Mouse (Mus musculus) heart, embryonic 13.5 days (tissue): ENCODE measurements around the gene Gm49369. TPM values are rescaled to one million over a fixed set of nuclear protein-coding genes. Genes with fewer than 3 reads are reported as not detected.
A peak's percentile ranks its signal among the peaks of the same experiment; 100 is the strongest.
"Not testable (repeated sequence)": the region's sequence is repeated elsewhere in the genome, so short reads cannot be mapped to it uniquely, and the experiment has no call there.

Experiments
- ATAC-seq: fragments of 200-750 bp; cut with Nextera tagmentation; 2 replicates; pipeline ENCODE4 v1.8.0; 2017; ENCODE audit warnings: moderate TSS enrichment; ENCODE audit not compliant: insufficient number of reproducible peaks, low FRiP score, low TSS enrichment; ENCODE audit errors: extremely low read depth
- H3K27ac ChIP-seq: fragments of 300-500 bp; sonication (generic); replicated peaks from 2 replicates; pipeline ENCODE4 v1.5.1; 2015; ENCODE audit warnings: moderate library complexity, mild to moderate bottlenecking, inconsistent platforms
- H3K27me3 ChIP-seq: fragments of 300-500 bp; sonication (generic); replicated peaks from 2 replicates; pipeline ENCODE4 v1.6.1; 2015; ENCODE audit warnings: mild to moderate bottlenecking, inconsistent platforms
- H3K36me3 ChIP-seq: fragments of 300-500 bp; sonication (generic); 2 replicates; pipeline ENCODE4 v1.6.1; 2015; ENCODE audit warnings: mild to moderate bottlenecking, inconsistent platforms
- H3K4me1 ChIP-seq: fragments of 300-500 bp; sonication (generic); 2 replicates; pipeline ENCODE4 v1.6.1; 2015; ENCODE audit warnings: inconsistent platforms
- H3K4me2 ChIP-seq: fragments of 300-500 bp; sonication (generic); 2 replicates; pipeline ENCODE4 v1.6.1; 2015; ENCODE audit warnings: inconsistent platforms, mild to moderate bottlenecking, moderate library complexity
- H3K4me3 ChIP-seq: fragments of 300-500 bp; sonication (generic); 2 replicates; pipeline ENCODE4 v1.5.1; 2015; ENCODE audit warnings: moderate library complexity, mild to moderate bottlenecking, inconsistent platforms
- H3K9ac ChIP-seq: fragments of 300-500 bp; sonication (generic); 2 replicates; pipeline ENCODE4 v1.6.1; 2015; ENCODE audit warnings: inconsistent platforms, mild to moderate bottlenecking, moderate library complexity
- H3K9me3 ChIP-seq: fragments of 300-500 bp; sonication (generic); 2 replicates; pipeline ENCODE4 v1.6.1; 2016; ENCODE audit warnings: inconsistent platforms
- WGBS: fragments of 180-500 bp; shearing (Covaris S2); methylation state at CpG from one replicate; pipeline ENCODE4 v1.1.7; 2015; ENCODE audit warnings: mixed read lengths; 5-methylcytosine and 5-hydroxymethylcytosine counted together
- polyA plus RNA-seq: library from polyadenylated mRNA; unstranded; fragments of >200 nt; fragmentation: Nextera tagmentation; extraction: Ambion mirVana; gene quantifications from 2 replicates; pipeline ENCODE4 v1.2.1, GENCODE M21; 2015

The Gm49369 gene
- polyA plus RNA-seq, 1 experiment from 2014 or later: not detected

- ATAC-seq: no peak
- 0 out of 2 replicates have a peak overlapping the region, but pooled peaks have one; percentile 28 for H3K27ac ChIP-seq
- WGBS: 70% methylated on average over 12 of the region's 12 CpGs
These were observed 58.9 kb downstream of the Gm49369 start for GRCm38 (mm10) chr7:142323396-142324117.

GRCm38 (mm10) chr7:142322641-142323040 is 59.8 kb downstream of the Gm49369 start:
- no peak overlapping the region for H3K4me2 ChIP-seq
- H3K9ac ChIP-seq: no peak overlapping the region
- no peak overlapping the region for H3K4me3 ChIP-seq
- 81% methylated on average over 6 of the region's 6 CpGs for WGBS
- H3K27me3 ChIP-seq: no peaks in the 10 kb centered on the region
- H3K36me3 ChIP-seq: no peaks in the 10 kb centered on the region
- no peaks in the 10 kb centered on the region for H3K9me3 ChIP-seq
- H3K27ac ChIP-seq: 0 out of 2 replicates have a peak overlapping the region, but pooled peaks have one; percentile 14
- no peak for ATAC-seq
- H3K4me1 ChIP-seq: peaks cover 54% of the 10 kb centered on the region

More at GRCm38 (mm10) chr7:142323396-142324117, 58.9 kb downstream of the Gm49369 start:
- no peaks in the 10 kb centered on the region for H3K27me3 ChIP-seq
- no peak overlapping the region for H3K4me3 ChIP-seq
- no peak overlapping the region for H3K4me2 ChIP-seq
- H3K9me3 ChIP-seq: no peaks in the 10 kb centered on the region
- peaks cover 52% of the 10 kb centered on the region for H3K4me1 ChIP-seq
- no peak overlapping the region; the same call in 1 of the 2 replicates for H3K9ac ChIP-seq
- H3K36me3 ChIP-seq: no peaks in the 10 kb centered on the region

GRCm38 (mm10) chr7:142321637-142322306 is 60.7 kb downstream of the Gm49369 start:
- H3K4me2 ChIP-seq, H3K9me3 ChIP-seq, ATAC-seq, H3K36me3 ChIP-seq, H3K4me3 ChIP-seq, H3K9ac ChIP-seq, H3K27me3 ChIP-seq: not testable (repeated sequence)
- WGBS: 63% methylated on average over 6 of the region's 10 CpGs
- H3K4me1 ChIP-seq: peaks cover 54% of the 10 kb centered on the region
- peak overlapping the region; percentile 65 for H3K27ac ChIP-seq

Other genes with a start within 250 kb of the Gm49369 start
- not detected in 2 replicates for gene Gm39115, start 246.6 kb downstream of the Gm49369 start, polyA plus RNA-seq
- not detected in 2 replicates for gene Gm45337, start 238.1 kb downstream of the Gm49369 start, polyA plus RNA-seq
- gene Gm29735, start 225.6 kb downstream of the Gm49369 start, polyA plus RNA-seq: not detected in 2 replicates
- not detected in 2 replicates for gene Gm4553, start 216.9 kb downstream of the Gm49369 start, polyA plus RNA-seq
- gene Krtap5-2, start 206.7 kb downstream of the Gm49369 start, polyA plus RNA-seq: not detected in 2 replicates
- gene Gm10153, start 192.3 kb downstream of the Gm49369 start, polyA plus RNA-seq: not detected in 2 replicates
- not detected in 2 replicates for gene Krtap5-3, start 181.3 kb downstream of the Gm49369 start, polyA plus RNA-seq
- gene Gm7579, start 170.8 kb downstream of the Gm49369 start, polyA plus RNA-seq: not detected in 2 replicates
- gene Krtap5-5, start 152.7 kb downstream of the Gm49369 start, polyA plus RNA-seq: not detected in 2 replicates
- gene Gm40460, start 141.6 kb downstream of the Gm49369 start, polyA plus RNA-seq: not detected in 2 replicates
- gene Gm2431, start 124.3 kb downstream of the Gm49369 start, polyA plus RNA-seq: not detected in 2 replicates
- not detected in 2 replicates for gene Gm4559, start 108.3 kb downstream of the Gm49369 start, polyA plus RNA-seq
- gene Krtap5-1, start 85.5 kb downstream of the Gm49369 start, polyA plus RNA-seq: not detected in 2 replicates
- not detected in 2 replicates for gene Krtap5-4, start 79.1 kb downstream of the Gm49369 start, polyA plus RNA-seq
- 6.5 and 7.5 TPM in 2 replicates for gene Ifitm10, start 8.9 kb downstream of the Gm49369 start, polyA plus RNA-seq
- 443 and 485 TPM in 2 replicates for gene Ctsd, start 5.4 kb upstream of the Gm49369 start, polyA plus RNA-seq
- gene Syt8, start 52.2 kb upstream of the Gm49369 start, polyA plus RNA-seq: 0.19 and 0.41 TPM in 2 replicates
- 34.8 and 41.9 TPM in 2 replicates for gene Tnni2, start 59.1 kb upstream of the Gm49369 start, polyA plus RNA-seq
- gene Lsp1, start 78.1 kb upstream of the Gm49369 start, polyA plus RNA-seq: 51.0 and 54.6 TPM in 2 replicates
- gene Tnnt3, start 116.2 kb upstream of the Gm49369 start, polyA plus RNA-seq: 4.0 and 5.4 TPM in 2 replicates
- gene Mrpl23, start 150.0 kb upstream of the Gm49369 start, polyA plus RNA-seq: 15.6 and 17.7 TPM in 2 replicates